Mouse (Mus musculus) heart, embryonic 16.5 days (tissue): ENCODE measurements around the gene Has3. TPM values are rescaled to one million over a fixed set of nuclear protein-coding genes. Genes with fewer than 3 reads are reported as not detected.

Source experiments
- ATAC-seq: fragments of 200-750 bp; cut with Nextera tagmentation; replicated peaks from 2 replicates; pipeline ENCODE4 v1.8.0; 2017; ENCODE audit warnings: moderate number of reproducible peaks; ENCODE audit not compliant: insufficient read depth, low FRiP score; ENCODE audit errors: extremely low read depth
- H3K27ac ChIP-seq: fragments of 300-500 bp; sonication (generic); 2 replicates; pipeline ENCODE4 v1.5.1; 2014; ENCODE audit warnings: mild to moderate bottlenecking, low read length, control low read depth, moderate library complexity
- H3K27me3 ChIP-seq: fragments of 300-500 bp; sonication (generic); 2 replicates; pipeline ENCODE4 v1.6.1; 2014; ENCODE audit warnings: low read length, mixed read lengths; ENCODE audit not compliant: control insufficient read depth, insufficient read depth
- H3K36me3 ChIP-seq: fragments of 300-500 bp; sonication (generic); 2 replicates; pipeline ENCODE4 v1.6.1; 2014; ENCODE audit not compliant: control insufficient read depth, insufficient read depth
- H3K4me1 ChIP-seq: fragments of 300-500 bp; sonication (generic); 2 replicates; pipeline ENCODE4 v1.6.1; 2014; ENCODE audit warnings: low read length, mixed read lengths; ENCODE audit not compliant: control insufficient read depth, insufficient read depth
- H3K4me2 ChIP-seq: fragments of 300-500 bp; sonication (generic); 2 replicates; pipeline ENCODE4 v1.6.1; 2014; ENCODE audit warnings: low read depth, mild to moderate bottlenecking, control low read depth, low read length
- H3K4me3 ChIP-seq: fragments of 300-500 bp; sonication (generic); 2 replicates; pipeline ENCODE4 v1.5.1; 2014; ENCODE audit warnings: mild to moderate bottlenecking, control low read depth, low read length
- H3K9ac ChIP-seq: fragments of 300-500 bp; sonication (generic); 2 replicates; pipeline ENCODE4 v1.6.1; 2014; ENCODE audit warnings: low read length, control low read depth
- H3K9me3 ChIP-seq: fragments of 300-500 bp; sonication (generic); replicated peaks from 2 replicates; pipeline ENCODE4 v1.6.1; 2016; ENCODE audit warnings: low read length; ENCODE audit not compliant: control insufficient read depth
- WGBS: fragments of 180-500 bp; shearing (Covaris S2); extraction: QIAGEN DNeasy Blood & Tissue Kit; methylation state at CpG from one replicate; pipeline ENCODE4 v1.1.7; 2014; 5-methylcytosine and 5-hydroxymethylcytosine counted together
- polyA plus RNA-seq: library from polyadenylated mRNA; unstranded; fragments of >200 nt; fragmentation: Nextera tagmentation; extraction: Ambion mirVana; gene quantifications from 2 replicates; pipeline ENCODE4 v1.2.1, GENCODE M21; 2015

Has3 gene
- 0.22 and 0.26 TPM in 2 replicates for polyA plus RNA-seq

GRCm38 (mm10) chr8:106870051-106870450, at the start of gene Has3:
Gene Has3, plus strand, starts transcription at chr8:106870242.
- Histone ChIP-seq H3K9ac (peak within 1 kb of the TSS; percentile 74), H3K4me1 (peaks cover 20% of the 10 kb centered on the region), H3K4me2 (peak within 1 kb of the TSS; percentile 100), H3K36me3 (no peaks in the 10 kb centered on the region), H3K27ac (no peak within 1 kb of the TSS), H3K27me3 (peaks cover 15% of the 10 kb centered on the region), H3K4me3 (peak within 1 kb of the TSS; percentile 67), H3K9me3 (no peaks in the 10 kb centered on the region)
- 1% methylated on average over 18 of the region's 18 CpGs for WGBS
- no peak for ATAC-seq

GRCm38 (mm10) chr8:106820553-106821515, 49.2 kb upstream of the Has3 start:
- Histone ChIP-seq H3K27me3 (no peaks in the 10 kb centered on the region), H3K4me3 (no peak overlapping the region), H3K4me2 (no peak overlapping the region), H3K9ac (no peak overlapping the region), H3K36me3 (no peaks in the 10 kb centered on the region), H3K9me3 (no peaks in the 10 kb centered on the region), H3K4me1 (peaks cover 19% of the 10 kb centered on the region), H3K27ac (no peak overlapping the region)
- 67% methylated on average over 14 of the region's 14 CpGs for WGBS
- ATAC-seq: no peak

- no peak overlapping the region for H3K4me2 ChIP-seq
- no peaks in the 10 kb centered on the region for H3K4me1 ChIP-seq
- no peak overlapping the region for H3K4me3 ChIP-seq
- no peak overlapping the region for H3K27ac ChIP-seq
- H3K9me3 ChIP-seq: no peaks in the 10 kb centered on the region
- H3K36me3 ChIP-seq: peaks cover 3% of the 10 kb centered on the region
- WGBS: 90% methylated on average over 6 of the region's 6 CpGs
- no peaks in the 10 kb centered on the region for H3K27me3 ChIP-seq
- no peak overlapping the region for H3K9ac ChIP-seq
- no peak for ATAC-seq
These were observed 41.1 kb upstream of the Has3 start for GRCm38 (mm10) chr8:106828921-106829320.

GRCm38 (mm10) chr8:106829526-106830045, 40.5 kb upstream of the Has3 start:
- Histone ChIP-seq H3K9ac (no peak overlapping the region), H3K4me1 (peaks cover under 1% of the 10 kb centered on the region), H3K4me3 (no peak overlapping the region), H3K27me3 (no peaks in the 10 kb centered on the region), H3K27ac (no peak overlapping the region), H3K4me2 (no peak overlapping the region), H3K36me3 (peaks cover 3% of the 10 kb centered on the region), H3K9me3 (no peaks in the 10 kb centered on the region)
- 77% methylated on average over 5 of the region's 5 CpGs for WGBS
- no peak for ATAC-seq

GRCm38 (mm10) chr8:106834899-106835298, 35.1 kb upstream of the Has3 start:
- WGBS: 20% methylated on average over 1 of the region's 1 CpGs

GRCm38 (mm10) chr8:106836525-106836924, 33.5 kb upstream of the Has3 start:
- no peak overlapping the region for H3K4me2 ChIP-seq
- H3K9me3 ChIP-seq: no peaks in the 10 kb centered on the region
- no peaks in the 10 kb centered on the region for H3K36me3 ChIP-seq
- H3K4me3 ChIP-seq: no peak overlapping the region
- H3K27ac ChIP-seq: no peak overlapping the region
- ATAC-seq: no peak
- H3K4me1 ChIP-seq: peaks cover 27% of the 10 kb centered on the region
- WGBS: 71% methylated on average over 6 of the region's 6 CpGs
- H3K27me3 ChIP-seq: no peaks in the 10 kb centered on the region
- no peak overlapping the region for H3K9ac ChIP-seq

More at GRCm38 (mm10) chr8:106834899-106835298, 35.1 kb upstream of the Has3 start:
- Histone ChIP-seq H3K4me2 (no peak overlapping the region), H3K27me3 (no peaks in the 10 kb centered on the region), H3K36me3 (peaks cover 3% of the 10 kb centered on the region; the same call in 1 of the 2 replicates), H3K27ac (peak overlapping the region; percentile 79), H3K9ac (no peak overlapping the region; the same call in 1 of the 2 replicates), H3K9me3 (no peaks in the 10 kb centered on the region), H3K4me1 (peaks cover 22% of the 10 kb centered on the region), H3K4me3 (no peak overlapping the region)
- ATAC-seq: peak; percentile 91

GRCm38 (mm10) chr8:106838803-106839202, 31.2 kb upstream of the Has3 start:
- Histone ChIP-seq H3K4me2 (peak overlapping the region; percentile 42), H3K9me3 (no peaks in the 10 kb centered on the region), H3K4me1 (peaks cover 27% of the 10 kb centered on the region), H3K9ac (peak overlapping the region; percentile 39), H3K36me3 (no peaks in the 10 kb centered on the region), H3K4me3 (no peak overlapping the region), H3K27me3 (no peaks in the 10 kb centered on the region), H3K27ac (peak overlapping the region; percentile 92)
- 55% methylated on average over 6 of the region's 6 CpGs for WGBS
- ATAC-seq: no peak

GRCm38 (mm10) chr8:106839209-106840001, 30.6 kb upstream of the Has3 start:
- H3K27me3 ChIP-seq: no peaks in the 10 kb centered on the region
- 24% methylated on average over 11 of the region's 11 CpGs for WGBS
- H3K36me3 ChIP-seq: no peaks in the 10 kb centered on the region
- H3K9me3 ChIP-seq: no peaks in the 10 kb centered on the region
- peak overlapping the region; percentile 39 for H3K9ac ChIP-seq
- ATAC-seq: peak; percentile 74
- H3K4me3 ChIP-seq: no peak overlapping the region
- H3K4me1 ChIP-seq: peaks cover 27% of the 10 kb centered on the region
- H3K27ac ChIP-seq: peak overlapping the region; percentile 92
- peak overlapping the region; percentile 42 for H3K4me2 ChIP-seq
